Mouse (Mus musculus): ENCODE results near the gene Snx29. TPM values are rescaled to one million over a fixed set of nuclear protein-coding genes. Genes with fewer than 3 reads are reported as not detected.

Snx29 gene
- polyA plus RNA-seq, 1 experiment from 2014 or later = 4.4 TPM

- WGBS (ENCODE audit: insufficient replicate concordance) = 80% methylated on average over 4 of the region's 4 CpGs
- ATAC-seq (ENCODE audit: low read depth) = no peak
These were observed 132.2 kb downstream of the Snx29 start for GRCm38 (mm10) chr16:11454871-11455270.

GRCm38 (mm10) chr16:11455545-11456140, 132.9 kb downstream of the Snx29 start:
- Histone ChIP-seq H3K9me3 (replicated peaks) (no peaks in the 10 kb centered on the region; the same call in 1 of the 2 replicates), H3K4me1 (replicated peaks) (peaks cover 13% of the 10 kb centered on the region), H3K4me2 (no peak overlapping the region), H3K4me3 (replicated peaks) (no peak overlapping the region), H3K27ac (peak overlapping the region; percentile 45), H3K9ac (no peak overlapping the region), H3K36me3 (peaks cover 7% of the 10 kb centered on the region; the same call in 1 of the 2 replicates), H3K27me3 (no peaks in the 10 kb centered on the region)
- DNase-seq (no peak), ATAC-seq (ENCODE audit: low read depth) (no peak)
- WGBS (ENCODE audit: insufficient replicate concordance) = 62% methylated on average over 5 of the region's 5 CpGs

More at GRCm38 (mm10) chr16:11454871-11455270, 132.2 kb downstream of the Snx29 start:
- H3K4me3 ChIP-seq (replicated peaks) = no peak overlapping the region
- no peak overlapping the region for H3K4me2 ChIP-seq
- no peak overlapping the region for H3K9ac ChIP-seq
- H3K36me3 ChIP-seq = peaks cover 7% of the 10 kb centered on the region; the same call in 1 of the 2 replicates
- peaks cover 11% of the 10 kb centered on the region for H3K4me1 ChIP-seq (replicated peaks)
- H3K27me3 ChIP-seq = no peaks in the 10 kb centered on the region
- DNase-seq = no peak
- H3K9me3 ChIP-seq (replicated peaks) = no peaks in the 10 kb centered on the region; the same call in 1 of the 2 replicates
- H3K27ac ChIP-seq = no peak overlapping the region

GRCm38 (mm10) chr16:11456141-11456645, 133.5 kb downstream of the Snx29 start:
- Histone ChIP-seq H3K4me3 (replicated peaks) (no peak overlapping the region), H3K27ac (peak overlapping the region; percentile 45), H3K4me1 (replicated peaks) (peaks cover 18% of the 10 kb centered on the region), H3K27me3 (no peaks in the 10 kb centered on the region), H3K9ac (no peak overlapping the region), H3K4me2 (no peak overlapping the region), H3K9me3 (replicated peaks) (no peaks in the 10 kb centered on the region; the same call in 1 of the 2 replicates), H3K36me3 (peaks cover 7% of the 10 kb centered on the region; the same call in 1 of the 2 replicates)
- 39% methylated on average over 5 of the region's 5 CpGs for WGBS (ENCODE audit: insufficient replicate concordance)
- peak; percentile 39 for DNase-seq
- peak; percentile 83 for ATAC-seq (ENCODE audit: low read depth)

- Histone ChIP-seq H3K4me1 (replicated peaks) (peaks cover 27% of the 10 kb centered on the region), H3K9me3 (replicated peaks) (no peaks in the 10 kb centered on the region; the same call in 1 of the 2 replicates), H3K27ac (no peak overlapping the region; the same call in 1 of the 2 replicates), H3K4me3 (replicated peaks) (no peak overlapping the region), H3K4me2 (no peak overlapping the region), H3K9ac (no peak overlapping the region), H3K36me3 (peaks cover 7% of the 10 kb centered on the region; the same call in 1 of the 2 replicates), H3K27me3 (no peaks in the 10 kb centered on the region)
- ATAC-seq (ENCODE audit: low read depth) (no peak), DNase-seq (no peak)
- WGBS (ENCODE audit: insufficient replicate concordance) = 70% methylated on average over 5 of the region's 5 CpGs
These were observed 134.4 kb downstream of the Snx29 start for GRCm38 (mm10) chr16:11457136-11457535.

GRCm38 (mm10) chr16:11457609-11458350, 135.1 kb downstream of the Snx29 start:
- Histone ChIP-seq H3K4me3 (replicated peaks) (no peak overlapping the region), H3K9me3 (replicated peaks) (no peaks in the 10 kb centered on the region; the same call in 1 of the 2 replicates), H3K27ac (no peak overlapping the region), H3K27me3 (no peaks in the 10 kb centered on the region), H3K36me3 (peaks cover 7% of the 10 kb centered on the region; the same call in 1 of the 2 replicates), H3K4me1 (replicated peaks) (peaks cover 28% of the 10 kb centered on the region), H3K4me2 (no peak overlapping the region), H3K9ac (no peak overlapping the region)
- WGBS (ENCODE audit: insufficient replicate concordance) = 53% methylated on average over 2 of the region's 2 CpGs
- DNase-seq (no peak), ATAC-seq (ENCODE audit: low read depth) (no peak)

- ATAC-seq (ENCODE audit: low read depth) = no peak
- H3K4me1 ChIP-seq (replicated peaks) = peaks cover 28% of the 10 kb centered on the region
- H3K4me2 ChIP-seq = no peak overlapping the region
- no peaks in the 10 kb centered on the region for H3K36me3 ChIP-seq
- H3K27me3 ChIP-seq = no peaks in the 10 kb centered on the region
- whole genome bisulfite sequencing (ENCODE audit: insufficient replicate concordance) = 64% methylated on average over 1 of the region's 1 CpGs
- H3K9ac ChIP-seq = no peak overlapping the region
- H3K4me3 ChIP-seq (replicated peaks) = no peak overlapping the region
- H3K9me3 ChIP-seq (replicated peaks) = no peaks in the 10 kb centered on the region
- H3K27ac ChIP-seq = no peak overlapping the region
- DNase-seq = no peak
These were observed 137.5 kb downstream of the Snx29 start for GRCm38 (mm10) chr16:11460210-11460609.

GRCm38 (mm10) chr16:11461612-11462011, 138.9 kb downstream of the Snx29 start:
- Histone ChIP-seq H3K4me3 (replicated peaks) (no peak overlapping the region), H3K36me3 (no peaks in the 10 kb centered on the region), H3K9ac (no peak overlapping the region), H3K4me2 (no peak overlapping the region), H3K4me1 (replicated peaks) (peaks cover 21% of the 10 kb centered on the region), H3K27me3 (no peaks in the 10 kb centered on the region), H3K27ac (peak overlapping the region; percentile 36), H3K9me3 (replicated peaks) (no peaks in the 10 kb centered on the region)
- ATAC-seq (ENCODE audit: low read depth) (no peak), DNase-seq (no peak)
- 33% methylated on average over 7 of the region's 7 CpGs for WGBS (ENCODE audit: insufficient replicate concordance)

GRCm38 (mm10) chr16:11468533-11469179, 145.9 kb downstream of the Snx29 start:
- Histone ChIP-seq H3K4me1 (replicated peaks) (no peaks in the 10 kb centered on the region; the same call in none of the 2 replicates), H3K9ac (no peak overlapping the region), H3K4me3 (replicated peaks) (no peak overlapping the region), H3K4me2 (no peak overlapping the region), H3K9me3 (replicated peaks) (no peaks in the 10 kb centered on the region), H3K27me3 (no peaks in the 10 kb centered on the region), H3K27ac (no peak overlapping the region), H3K36me3 (no peaks in the 10 kb centered on the region)
- DNase-seq = peak; percentile 18
- ATAC-seq (ENCODE audit: low read depth) = no peak
- WGBS (ENCODE audit: insufficient replicate concordance) = 48% methylated on average over 15 of the region's 15 CpGs

GRCm38 (mm10) chr16:11469491-11469890, 146.8 kb downstream of the Snx29 start:
- Histone ChIP-seq H3K4me3 (replicated peaks) (no peak overlapping the region), H3K36me3 (no peaks in the 10 kb centered on the region), H3K9ac (no peak overlapping the region), H3K4me2 (no peak overlapping the region), H3K27ac (no peak overlapping the region), H3K27me3 (no peaks in the 10 kb centered on the region), H3K9me3 (replicated peaks) (no peaks in the 10 kb centered on the region), H3K4me1 (replicated peaks) (peaks cover 7% of the 10 kb centered on the region)
- no peak for DNase-seq
- WGBS (ENCODE audit: insufficient replicate concordance) = 76% methylated on average over 3 of the region's 3 CpGs
- no peak for ATAC-seq (ENCODE audit: low read depth)

GRCm38 (mm10) chr16:11471246-11471645, 148.5 kb downstream of the Snx29 start:
- Histone ChIP-seq H3K9ac (no peak overlapping the region), H3K9me3 (replicated peaks) (no peaks in the 10 kb centered on the region), H3K4me3 (replicated peaks) (no peak overlapping the region), H3K4me1 (replicated peaks) (peaks cover 7% of the 10 kb centered on the region), H3K27ac (no peak overlapping the region), H3K36me3 (no peaks in the 10 kb centered on the region), H3K27me3 (no peaks in the 10 kb centered on the region), H3K4me2 (no peak overlapping the region)
- DNase-seq (no peak), ATAC-seq (ENCODE audit: low read depth) (no peak)
- 67% methylated on average over 2 of the region's 2 CpGs for WGBS (ENCODE audit: insufficient replicate concordance)

GRCm38 (mm10) chr16:11472852-11473251, 150.1 kb downstream of the Snx29 start:
- ATAC-seq (ENCODE audit: low read depth) = no peak
- Histone ChIP-seq H3K4me1 (replicated peaks) (peaks cover 7% of the 10 kb centered on the region), H3K27ac (no peak overlapping the region), H3K27me3 (no peaks in the 10 kb centered on the region), H3K9ac (no peak overlapping the region), H3K4me3 (replicated peaks) (no peak overlapping the region), H3K36me3 (no peaks in the 10 kb centered on the region), H3K9me3 (replicated peaks) (no peaks in the 10 kb centered on the region), H3K4me2 (no peak overlapping the region)
- DNase-seq = no peak
- WGBS (ENCODE audit: insufficient replicate concordance) = 73% methylated on average over 4 of the region's 4 CpGs
